Mouse (Mus musculus) layer of hippocampus, postnatal 25 days (tissue): ENCODE results near the gene Bcl7c. TPM values are rescaled to one million over a fixed set of nuclear protein-coding genes. Genes with fewer than 3 reads are reported as not detected.
"Not testable (repeated sequence)": the region's sequence is repeated elsewhere in the genome, so short reads cannot be mapped to it uniquely, and the experiment has no call there.

Experiments used
- DNase-seq, 2 experiments: peaks; one replicate each; pipeline ENCODE4 v3.0.0; 2022; ENCODE audit warnings: mixed read lengths in 2 of 2, low spot score in 1 of 2; ENCODE audit errors: extremely low spot score in 1 of 2
- total RNA-seq, 2 experiments: library from RNA; stranded (reverse); gene quantifications; 2 replicates each; pipeline ENCODE4 v1.2.3; 2021

Gene Bcl7c
- total RNA-seq, 2 experiments from 2014 or later, result 24.0 to 25.7 TPM

DNA sequence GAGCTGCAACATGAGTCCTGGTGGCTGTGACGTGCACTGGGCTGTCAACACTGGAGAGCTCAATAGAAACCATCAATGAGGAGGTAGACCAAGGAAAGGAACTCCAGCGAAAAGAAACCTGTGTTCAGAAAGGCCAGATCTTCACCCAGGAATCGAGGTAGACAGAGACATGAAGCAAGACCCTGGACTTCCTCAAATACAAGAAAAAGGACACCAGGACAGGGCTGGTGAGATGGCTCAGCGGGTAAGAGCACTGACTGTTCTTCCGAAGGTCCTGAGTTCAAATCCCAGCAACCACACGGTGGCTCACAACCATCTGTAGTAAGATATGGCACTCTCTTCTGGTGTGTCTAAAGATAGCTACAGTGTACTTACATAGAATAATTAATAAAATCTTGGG lies 9.6 kb upstream of the Bcl7c start:
- DNase-seq, result no peak

DNA sequence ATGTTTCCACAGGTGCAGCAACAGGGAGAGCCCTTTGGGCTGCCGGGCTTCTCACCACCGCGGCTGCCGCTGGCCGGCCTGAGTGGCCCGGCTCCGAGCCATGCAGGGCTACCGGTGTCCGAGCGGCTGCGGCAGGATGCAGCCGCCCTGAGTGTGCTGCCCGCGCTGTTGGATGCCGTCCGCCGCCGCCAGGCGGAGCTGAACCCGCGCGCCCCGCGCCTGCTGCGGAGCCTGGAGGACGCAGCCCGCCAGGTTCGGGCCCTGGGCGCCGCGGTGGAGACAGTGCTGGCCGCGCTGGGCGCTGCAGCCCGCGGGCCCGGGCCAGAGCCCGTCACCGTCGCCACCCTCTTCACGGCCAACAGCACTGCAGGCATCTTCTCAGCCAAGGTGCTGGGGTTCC lies 8.3 kb upstream of the Bcl7c start:
- DNase-seq, result peak; percentile 59 to 62

DNA sequence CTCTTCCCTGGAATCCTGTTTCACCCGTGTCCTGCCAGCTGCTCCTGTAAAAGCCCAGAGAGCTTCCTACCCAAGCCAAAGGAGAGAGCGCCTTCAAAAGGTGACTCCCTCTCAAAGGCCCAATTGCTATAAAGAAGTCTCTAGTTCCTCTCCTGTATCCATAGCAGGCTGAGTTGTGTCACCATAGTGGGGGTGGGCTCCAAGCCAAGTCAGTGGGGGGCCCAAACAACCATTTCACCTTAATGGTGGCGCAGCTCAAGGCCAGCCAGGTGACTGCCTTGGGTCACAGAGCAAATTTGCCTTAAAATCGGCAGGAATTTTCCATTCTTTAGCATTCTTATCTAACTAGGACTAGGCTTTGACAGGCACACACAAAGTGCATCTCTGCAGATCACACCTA lies 6.1 kb upstream of the Bcl7c start:
- no peak for DNase-seq

DNA sequence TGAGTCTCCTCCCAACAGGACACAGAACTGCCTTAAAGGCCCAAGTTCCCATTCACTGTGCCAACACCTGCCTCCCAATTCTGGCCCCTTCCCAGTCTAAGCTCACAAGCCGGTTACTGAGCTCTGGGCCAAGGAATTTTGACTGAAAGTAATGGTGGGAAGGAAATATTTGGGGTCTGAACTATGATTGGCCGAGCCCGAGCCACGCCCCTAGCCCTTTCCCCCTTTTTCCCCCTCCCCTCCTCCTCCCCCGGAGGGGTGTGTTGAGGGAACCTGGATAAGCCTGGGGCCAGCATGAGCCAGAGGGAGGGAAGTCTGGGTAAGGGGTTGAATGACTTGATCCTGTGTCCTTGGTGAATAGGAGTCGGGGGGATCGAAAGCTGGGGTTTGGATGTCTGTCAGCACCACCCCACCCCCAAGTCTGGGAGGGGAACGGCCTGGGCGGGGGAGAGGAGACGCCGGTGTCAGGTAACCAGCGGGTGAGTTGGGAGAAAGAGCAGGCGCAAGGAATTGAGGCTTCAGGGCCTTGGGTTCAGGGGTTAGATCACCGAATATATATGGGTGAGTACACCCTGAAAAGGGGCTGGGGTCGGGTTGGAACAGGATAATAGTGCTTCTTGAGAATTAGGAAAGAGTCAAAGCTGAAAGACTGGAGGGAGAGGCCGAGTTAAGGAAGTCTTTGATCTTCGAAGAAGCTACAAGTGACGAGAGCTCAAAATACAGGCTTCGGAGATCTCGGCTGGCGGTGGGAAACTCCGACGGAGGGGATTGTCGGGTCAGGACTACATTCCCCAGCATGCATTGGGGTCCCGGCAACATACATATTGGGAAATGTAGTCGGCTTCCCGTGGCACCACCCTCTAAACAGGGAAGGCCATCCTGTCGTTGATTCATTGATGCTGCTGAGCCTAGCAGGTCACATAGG lies 4.0 kb upstream of the Bcl7c start, which contains the start of gene Ctf1:
Gene Ctf1 (plus strand): TSS at position 276 of the 925 bp plus-strand sequence.
- peak; percentile 51 to 67 for DNase-seq

DNA sequence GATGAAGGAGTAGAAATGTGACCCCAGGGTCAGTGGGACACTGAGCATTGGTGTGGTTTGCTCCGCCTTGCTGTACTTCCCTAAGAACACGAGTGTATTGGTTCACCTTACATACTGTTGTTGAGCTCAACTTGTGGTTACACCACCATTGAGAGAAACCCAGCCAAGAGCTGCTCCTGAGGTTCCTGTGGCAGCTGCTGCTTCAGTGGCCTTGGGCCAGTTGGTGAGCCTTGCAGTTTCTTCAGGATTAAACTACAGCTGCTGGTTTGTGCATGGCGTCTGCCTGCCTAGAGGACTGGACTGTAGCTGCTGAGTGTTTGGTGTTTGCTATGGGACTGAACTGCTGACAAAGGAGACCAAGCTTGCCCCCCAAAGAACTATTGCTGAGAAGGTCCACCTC lies 2.7 kb upstream of the Bcl7c start:
- DNase-seq, result no peak

DNA sequence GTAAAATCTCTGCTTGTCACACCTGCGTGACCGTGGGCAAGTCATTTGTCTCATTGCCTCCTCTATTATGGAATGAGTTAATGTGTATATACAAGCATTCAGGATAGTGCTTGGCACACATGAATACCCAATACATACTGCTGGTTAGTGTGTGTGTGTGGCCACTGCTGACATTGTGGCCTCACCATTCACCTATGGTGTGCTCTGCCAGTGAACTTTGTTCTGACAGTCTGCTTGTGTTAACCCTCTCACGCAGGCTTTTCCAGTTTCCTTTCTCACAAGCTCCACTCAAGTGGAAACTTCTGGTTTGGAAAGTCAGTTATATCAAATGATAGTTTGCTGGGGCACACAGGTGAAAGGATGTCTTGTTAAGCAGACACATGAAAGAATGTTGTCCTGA lies 2.3 kb upstream of the Bcl7c start:
- DNase-seq, result no peak

DNA sequence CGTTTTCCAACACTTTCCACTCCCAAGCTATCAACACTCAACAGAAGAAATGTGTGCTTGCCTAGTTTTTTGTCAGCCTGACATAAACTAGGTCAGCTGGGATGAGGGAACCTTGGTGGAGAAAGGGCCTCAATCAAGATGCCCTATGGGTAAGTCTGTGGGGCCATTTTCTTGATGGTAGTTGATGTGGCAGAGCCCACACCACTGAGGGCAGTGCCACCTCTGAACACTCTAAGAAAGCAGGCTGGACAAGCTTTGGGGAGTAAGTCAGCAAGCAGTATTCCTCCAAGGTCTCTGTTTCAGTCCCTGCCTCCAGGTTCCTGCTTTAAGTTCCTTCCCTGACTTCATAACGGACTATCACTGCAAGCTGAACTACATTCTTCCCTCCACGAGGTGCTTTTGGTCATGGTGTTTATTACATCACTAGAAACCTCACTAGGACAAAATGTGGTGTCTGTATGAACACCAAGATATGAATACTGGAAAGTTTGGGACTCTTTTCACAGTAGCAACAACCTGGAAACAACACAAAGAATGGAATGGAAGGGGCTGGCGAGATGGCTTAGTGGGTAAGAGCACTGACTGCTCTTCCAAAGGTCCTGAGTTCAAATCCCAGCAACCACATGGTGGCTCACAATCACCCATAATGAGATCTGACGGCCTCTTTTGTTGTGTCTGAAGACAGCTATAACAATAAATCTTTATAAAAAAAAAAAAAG lies 687 bp upstream of the Bcl7c start:
- DNase-seq, result no peak

DNA sequence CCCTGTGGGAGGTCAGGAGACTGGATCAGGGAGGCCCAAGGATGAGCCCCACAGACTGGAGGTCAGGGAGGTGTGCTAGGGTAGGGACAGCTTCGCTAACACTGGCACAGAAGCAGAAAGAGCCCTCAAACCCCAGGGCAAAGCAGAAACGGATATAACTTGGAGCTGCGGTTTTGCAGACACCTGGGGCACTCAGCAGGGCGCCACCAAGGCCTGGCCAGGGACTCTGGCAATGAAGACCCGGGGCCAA lies 851 bp downstream of the Bcl7c start:
- no peak for DNase-seq

DNA sequence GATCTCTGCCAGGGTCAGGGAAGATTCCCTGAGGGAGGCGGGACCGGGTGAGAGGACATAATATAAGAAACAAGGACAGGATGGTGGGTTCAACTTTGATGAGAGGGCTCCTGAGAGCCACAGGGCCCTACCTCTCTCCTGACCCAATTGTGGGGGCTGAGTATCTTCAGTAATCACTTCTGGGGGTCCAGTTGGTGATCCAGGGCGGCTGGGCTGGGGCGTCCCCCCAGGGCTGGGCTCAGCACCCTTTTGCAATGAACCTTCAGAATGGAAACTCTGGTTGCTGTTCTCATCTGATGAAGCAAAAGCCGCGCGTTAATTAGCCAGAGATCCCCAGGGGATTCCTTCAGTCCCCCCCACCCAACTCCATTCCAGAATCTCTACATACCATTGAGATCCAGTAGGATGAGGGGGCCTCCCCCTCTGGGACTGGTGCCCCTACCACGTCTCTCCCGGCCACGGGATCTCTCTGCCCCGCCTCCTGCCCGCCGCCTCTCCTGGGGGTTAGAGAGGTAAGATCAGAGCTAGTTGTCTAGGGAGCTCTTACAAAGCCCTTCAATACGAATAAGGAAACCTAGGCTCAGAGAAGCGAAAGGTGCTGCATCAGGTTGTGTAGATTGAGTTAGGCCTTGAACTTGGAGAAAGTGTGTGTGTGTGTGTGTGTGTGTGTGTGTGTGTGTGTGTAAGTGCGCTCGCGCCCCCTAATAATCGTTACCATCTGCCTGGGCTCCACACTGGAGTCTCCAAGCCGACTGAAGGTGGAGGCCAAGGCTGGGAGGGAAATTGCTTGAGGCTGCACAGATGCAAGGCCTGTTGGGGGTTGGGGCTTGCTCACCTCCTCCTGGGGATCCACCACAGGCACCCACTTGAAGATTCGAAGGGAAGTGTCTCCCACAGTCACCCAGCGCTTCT lies 1.4 kb downstream of the Bcl7c start:
- DNase-seq, result no peak

DNA sequence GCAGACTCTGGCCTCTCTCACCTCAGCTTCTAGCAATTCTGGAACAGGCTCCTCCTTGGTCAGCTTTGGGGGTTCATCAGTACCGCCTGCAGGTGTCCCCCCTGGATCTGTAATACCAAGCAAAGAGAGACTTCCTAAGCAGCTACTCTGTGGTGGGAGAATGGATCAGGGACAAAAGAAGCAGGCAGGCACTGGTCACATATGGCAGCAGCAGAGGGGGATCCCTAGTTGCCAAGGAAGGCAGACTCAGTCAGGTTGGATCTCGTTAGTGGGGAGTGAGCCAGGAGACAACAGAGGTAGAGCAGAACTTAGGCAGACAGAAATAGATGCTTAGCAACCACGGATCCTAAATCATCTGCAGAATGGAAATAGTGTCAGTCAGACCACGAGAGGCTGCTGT lies 3.0 kb downstream of the Bcl7c start:
- no peak for DNase-seq

DNA sequence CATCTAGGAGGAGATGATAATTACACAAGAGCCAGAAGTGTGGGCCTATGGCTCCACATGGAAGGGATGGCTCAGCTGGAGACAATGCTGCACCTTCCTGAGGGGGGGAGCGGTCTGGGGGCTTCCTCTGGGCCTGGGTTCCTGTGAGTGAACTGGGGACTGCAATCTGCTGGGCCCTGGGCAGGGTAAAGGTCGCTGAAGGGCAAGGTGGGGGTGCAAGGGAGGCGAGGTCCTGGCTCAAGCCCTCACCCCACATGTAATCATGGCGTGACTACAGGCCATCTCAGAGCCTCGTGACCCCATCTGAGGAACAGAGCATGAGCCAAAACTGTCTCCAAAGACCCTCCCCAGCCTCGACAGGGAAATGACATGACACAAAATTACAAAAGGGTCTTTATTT lies 4.1 kb downstream of the Bcl7c start:
- no peak for DNase-seq

DNA sequence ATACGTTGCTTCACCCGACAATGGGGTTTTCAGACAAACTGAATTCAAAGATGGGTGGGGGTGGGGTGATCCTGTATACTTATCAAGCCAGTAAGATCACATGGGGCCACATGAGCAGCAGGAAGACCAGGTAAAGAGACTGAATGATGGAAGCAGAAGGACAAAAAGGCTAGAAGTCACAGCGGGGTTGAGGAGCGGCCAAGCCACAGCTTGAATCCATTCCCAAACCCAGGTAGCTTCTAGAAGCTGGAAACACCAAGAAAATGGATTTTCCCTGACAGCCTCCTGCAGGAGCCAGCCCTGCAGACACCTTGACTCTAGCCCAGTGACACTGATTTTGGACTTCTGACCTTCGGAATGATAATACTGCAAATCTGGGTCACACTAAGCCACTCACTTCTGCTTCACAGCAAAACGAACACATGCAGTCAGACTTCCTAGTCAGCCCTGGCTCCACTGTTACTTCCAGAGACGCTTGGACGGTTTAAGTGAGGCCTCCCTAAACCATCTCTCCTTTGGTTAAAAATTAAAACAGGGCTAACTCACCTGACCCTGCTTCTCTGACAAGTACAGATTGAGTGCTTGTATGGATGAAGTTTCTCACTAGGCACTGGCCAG lies 5.1 kb downstream of the Bcl7c start:
- no peak for DNase-seq

DNA sequence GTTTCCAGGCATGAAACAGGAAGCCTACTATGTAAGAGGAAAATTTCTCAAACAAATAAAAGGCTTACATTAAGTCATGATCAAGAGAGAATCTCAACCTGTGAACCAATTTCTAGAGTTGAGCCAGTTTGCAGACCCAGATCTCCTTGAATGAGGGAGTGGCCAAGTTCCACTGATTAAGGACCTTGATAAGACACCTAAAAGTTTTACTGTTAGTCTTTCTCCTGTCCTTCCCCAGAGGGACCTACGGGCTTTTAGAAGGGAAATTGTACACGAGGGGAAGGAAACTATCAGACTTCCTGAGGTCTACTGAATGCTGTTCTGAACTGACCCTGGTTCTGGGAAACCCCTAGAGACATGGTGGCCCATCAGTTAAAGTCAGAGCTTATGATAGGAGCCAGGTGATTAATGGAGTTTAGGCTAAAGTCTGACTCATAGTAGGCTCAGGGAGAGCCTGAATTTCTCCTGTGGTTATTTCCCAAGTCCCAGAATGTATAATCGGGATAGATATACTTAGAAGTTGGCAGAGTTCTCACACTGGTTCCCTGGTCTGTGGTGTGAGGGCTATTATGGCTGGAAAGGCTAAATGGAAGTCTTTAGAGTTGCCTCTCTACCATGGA lies 7.9 kb downstream of the Bcl7c start:
- no peak for DNase-seq

DNA sequence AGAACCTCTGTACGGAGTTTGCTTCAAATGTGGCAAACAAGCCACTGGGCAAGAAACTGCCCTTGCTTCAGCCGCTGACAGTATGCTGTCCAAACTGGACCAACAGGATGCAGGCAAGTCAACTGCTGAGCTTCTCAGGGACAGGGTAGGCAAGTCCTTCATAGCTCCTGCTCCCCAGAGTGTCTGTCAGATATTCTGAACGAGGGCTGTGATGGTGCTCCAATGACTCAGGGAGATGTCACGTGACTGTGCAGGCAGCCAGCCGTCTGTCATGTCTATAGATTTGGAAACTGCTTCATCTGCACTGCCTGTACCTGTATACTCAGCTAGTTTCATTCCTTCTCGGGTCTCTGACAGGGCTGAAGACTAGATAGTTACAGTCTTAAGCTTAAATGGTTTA lies 9.7 kb downstream of the Bcl7c start:
- no peak for DNase-seq

DNA sequence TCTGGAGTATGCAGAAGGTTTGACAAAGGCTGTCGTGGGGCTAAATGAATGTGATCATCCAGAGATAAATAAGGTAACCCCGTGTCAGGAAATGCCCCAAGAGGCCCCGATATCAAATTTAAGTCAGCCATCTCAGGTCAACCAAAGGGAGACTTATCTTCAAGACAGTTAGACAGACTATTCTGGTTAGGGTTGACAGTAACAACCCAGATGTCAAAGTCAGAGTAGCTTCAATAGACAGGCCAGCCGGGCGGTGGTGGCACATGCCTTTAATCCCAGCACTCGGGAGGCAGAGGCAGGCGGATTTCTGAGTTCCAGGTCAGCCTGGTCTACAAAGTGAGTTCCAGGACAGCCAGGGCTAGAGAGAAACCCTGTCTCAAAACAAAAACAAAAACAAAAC lies 15.0 kb downstream of the Bcl7c start:
- not testable (repeated sequence) for DNase-seq

DNA sequence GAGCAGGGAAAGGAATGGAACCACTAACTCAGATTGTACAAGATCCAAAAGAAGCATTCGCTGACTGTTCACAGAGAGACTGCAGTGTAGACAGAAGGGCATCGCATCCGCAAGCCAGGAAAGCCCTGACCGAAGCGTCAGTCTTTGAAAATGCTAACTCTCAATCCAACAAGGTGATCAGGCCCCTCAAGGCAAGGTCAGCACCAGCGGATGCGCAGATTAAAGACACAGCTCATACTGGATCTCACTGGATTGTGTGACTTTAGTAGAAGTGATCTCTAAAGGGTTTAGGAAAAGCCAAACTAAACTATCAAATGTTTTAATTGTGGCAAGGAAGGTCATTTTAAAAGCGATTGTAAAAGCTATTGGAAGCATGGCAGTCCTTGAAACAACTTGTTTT lies 15.4 kb downstream of the Bcl7c start:
- no peak for DNase-seq

DNA sequence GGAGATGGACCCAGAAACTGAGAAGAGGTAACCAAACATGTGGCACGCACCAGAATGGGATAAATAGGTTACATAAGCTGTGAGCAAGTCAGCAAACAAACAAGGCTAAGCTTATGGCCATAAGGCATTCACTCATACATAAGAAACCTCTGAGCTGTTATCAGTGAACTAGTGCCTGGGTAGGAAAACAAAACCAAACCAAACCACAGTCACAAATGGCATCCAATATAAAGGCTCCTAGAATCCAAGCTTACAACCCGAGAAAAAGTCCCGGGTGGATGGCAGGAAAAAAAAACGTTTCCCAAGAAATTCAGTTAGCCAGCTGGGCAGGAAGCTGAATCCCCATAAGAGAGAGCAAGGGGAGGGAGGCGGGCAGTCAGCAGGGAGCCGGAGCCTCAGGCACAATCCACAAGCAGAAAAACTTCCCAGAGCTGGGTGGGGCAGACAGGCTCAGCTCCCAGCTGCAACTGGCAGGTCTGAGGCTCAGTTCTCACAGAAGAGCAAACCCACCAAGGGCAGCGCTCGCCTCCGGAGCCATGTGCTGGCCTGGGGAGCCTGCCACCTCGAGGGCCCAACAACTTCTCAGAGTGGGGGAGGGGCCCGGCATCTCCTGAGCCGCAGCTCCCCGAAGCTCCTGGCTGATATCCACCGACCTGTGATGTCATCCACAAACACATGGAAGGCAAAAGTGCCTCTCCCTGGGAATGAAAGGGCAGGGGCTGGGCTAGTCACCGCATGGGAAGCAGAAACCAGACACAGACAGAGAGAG lies 17.3 kb downstream of the Bcl7c start:
- peak; percentile 23 to 37 for DNase-seq

DNA sequence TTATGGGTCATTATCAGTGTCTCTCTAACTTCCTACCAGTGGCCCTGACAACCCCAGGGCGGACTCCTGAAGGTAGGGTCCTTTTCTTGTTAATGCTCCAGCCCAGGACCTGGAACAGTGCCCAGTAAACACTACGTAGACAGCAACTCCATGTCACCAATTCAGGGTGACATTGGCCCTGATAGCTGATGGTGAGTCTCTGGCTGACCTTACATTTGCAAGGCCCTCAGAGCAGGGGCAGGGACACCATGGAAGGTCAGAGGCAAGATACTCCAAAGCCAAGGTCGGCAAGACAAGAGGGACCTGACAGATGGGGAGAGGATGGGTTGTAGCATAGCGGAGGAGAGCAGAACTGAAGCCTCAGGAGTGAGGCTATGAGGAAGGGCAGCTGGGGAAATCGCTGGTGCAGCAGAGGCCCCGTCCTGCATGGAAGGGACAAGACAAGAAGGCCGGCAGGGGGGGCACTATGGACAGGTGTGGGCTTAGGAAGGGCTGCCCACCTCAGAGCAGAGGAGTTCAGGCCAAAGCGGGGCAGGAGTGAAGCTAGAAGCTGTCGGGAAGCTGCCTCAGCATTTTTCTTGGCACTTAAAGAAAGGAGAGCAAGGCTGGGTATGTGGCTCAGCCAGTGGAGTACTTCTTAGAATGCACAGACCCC lies 19.0 kb downstream of the Bcl7c start:
- DNase-seq, result no peak

DNA sequence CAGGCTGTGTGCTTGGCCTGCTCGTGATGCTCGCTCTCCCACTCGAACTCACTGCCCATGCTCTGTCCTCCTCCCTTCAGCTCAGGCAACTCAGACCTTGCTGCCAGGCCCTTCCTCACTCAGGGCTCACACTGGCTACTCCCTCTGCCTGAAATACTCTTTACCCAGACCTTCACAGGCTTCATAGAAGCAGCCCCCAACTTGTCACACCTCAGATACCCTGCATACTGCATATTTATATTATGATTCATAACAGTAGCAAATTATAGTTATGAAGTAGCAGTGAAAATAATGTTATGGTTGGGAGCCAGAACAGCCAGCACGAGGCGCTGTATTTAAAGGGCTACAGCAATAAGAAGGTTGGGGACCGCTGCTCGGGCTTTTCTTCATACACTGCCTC lies 19.8 kb downstream of the Bcl7c start:
- no peak for DNase-seq
